Mouse (Mus musculus): ENCODE data around the gene Gpr158.

DNA sequence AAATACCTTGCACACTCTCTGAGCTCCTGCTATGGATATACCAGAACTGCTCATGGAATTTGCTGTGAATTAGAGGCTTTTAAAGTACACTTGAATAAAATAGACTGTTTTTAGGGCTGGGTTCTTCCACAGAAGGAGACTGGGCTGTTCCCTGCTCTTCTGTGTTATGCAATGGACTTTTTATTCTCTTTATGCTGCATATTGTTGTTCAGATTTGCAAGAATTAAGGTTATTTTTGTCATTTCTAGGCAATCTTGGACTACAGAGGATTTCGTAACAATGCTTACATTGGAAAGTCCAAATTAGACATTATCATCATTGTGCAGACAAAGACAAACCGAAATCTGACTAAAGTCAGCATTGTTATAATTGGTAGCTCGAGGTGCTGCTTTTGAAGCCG, 298.4 kb downstream of the Gpr158 start:
- no peak for TF ChIP-seq GATA1 (IDR thresholded peaks at IDR 0.05; ENCODE audit: borderline replicate concordance, low read length)
- no peak for TF ChIP-seq FLI1 (IDR thresholded peaks at IDR 0.05; ENCODE audit: low read length)
